Mouse (Mus musculus) heart, adult 2 months (tissue): ENCODE measurements at regions not wholly inside any gene's neighbourhood (a gene's known extent, or its start where the extent isn't known, plus 50 kb on each side); places are given as distances from the start of the nearest gene placed in this dataset.

Experiments used
- DNase-seq, 2 experiments: peaks; one replicate each; pipeline ENCODE4 v3.0.0; 2021
- H3K27ac ChIP-seq: fragments of 200-600 bp; 2 replicates; pipeline ENCODE4 v1.8.1; 2022
- H3K27me3 ChIP-seq: fragments of 200-500 bp; 2 replicates; pipeline ENCODE4 v1.6.1; 2012; ENCODE audit warnings: mild to moderate bottlenecking, low read length, inconsistent platforms, mixed read lengths; ENCODE audit not compliant: control insufficient read depth, insufficient read depth
- H3K36me3 ChIP-seq: fragments of 200-500 bp; 2 replicates; pipeline ENCODE4 v1.6.1; 2012; ENCODE audit warnings: low read length, inconsistent platforms; ENCODE audit not compliant: control insufficient read depth, insufficient read depth
- H3K4me1 ChIP-seq: fragments of 200-500 bp; 2 replicates; pipeline ENCODE4 v1.6.1; 2011; ENCODE audit warnings: low read length; ENCODE audit not compliant: control insufficient read depth, insufficient read depth
- H3K4me3 ChIP-seq: fragments of 200-600 bp; 2 replicates; pipeline ENCODE4 v1.8.1; 2022
- H3K79me2 ChIP-seq: fragments of 200-500 bp; replicated peaks from 2 replicates; pipeline ENCODE4 v1.6.1; 2012; ENCODE audit warnings: mild to moderate bottlenecking, inconsistent platforms, low read length, moderate library complexity, mixed read lengths; ENCODE audit not compliant: control insufficient read depth, insufficient read depth
- H3K9ac ChIP-seq: fragments of 200-500 bp; 2 replicates; pipeline ENCODE4 v1.6.1; 2012; ENCODE audit warnings: low read depth, mild to moderate bottlenecking, control low read depth, inconsistent platforms, low read length, mixed read lengths
- CTCF ChIP-seq: fragments of 200-600 bp; IDR thresholded peaks from 2 replicates; pipeline ENCODE4 v1.8.1; 2022; ENCODE audit warnings: antibody characterized with exemption, mild to moderate bottlenecking, moderate library complexity
- EP300 ChIP-seq: fragments of 200-500 bp; IDR thresholded peaks from 2 replicates; pipeline ENCODE4 v1.6.1; 2011; ENCODE audit warnings: low read depth, low read length, control low read depth; ENCODE audit not compliant: insufficient read depth
- POLR2A ChIP-seq: fragments of 200-500 bp; IDR thresholded peaks from 2 replicates; pipeline ENCODE4 v1.6.1; 2011; ENCODE audit warnings: mild to moderate bottlenecking, low read depth, low read length, control low read depth; ENCODE audit not compliant: insufficient read depth
- WGBS: fragments of 180-500 bp; shearing (Covaris S2); methylation state at CpG from one replicate; pipeline ENCODE4 v1.1.7; 2018; 5-methylcytosine and 5-hydroxymethylcytosine counted together
- intact Hi-C: fragments of 180-260 bp; cut with DNase I; formaldehyde crosslinking; loops from one replicate; pipeline ENCODE4 v1.15.1; 2025

GRCm38 (mm10) chr4:56630251-56630650 lies 109.6 kb upstream of the Gm26657 start:
- no peak for DNase-seq
- Histone ChIP-seq H3K36me3 (no peaks in the 10 kb centered on the region), H3K9ac (no peak overlapping the region), H3K4me1 (no peaks in the 10 kb centered on the region), H3K27me3 (no peaks in the 10 kb centered on the region), H3K4me3 (no peak overlapping the region), H3K27ac (no peak overlapping the region), H3K79me2 (no peaks in the 10 kb centered on the region)
- TF ChIP-seq POLR2A (no peak), EP300 (no peak), CTCF (no peak)
- WGBS = 68% methylated on average over 6 of the region's 6 CpGs
- intact Hi-C loops = no loop called here

DNA sequence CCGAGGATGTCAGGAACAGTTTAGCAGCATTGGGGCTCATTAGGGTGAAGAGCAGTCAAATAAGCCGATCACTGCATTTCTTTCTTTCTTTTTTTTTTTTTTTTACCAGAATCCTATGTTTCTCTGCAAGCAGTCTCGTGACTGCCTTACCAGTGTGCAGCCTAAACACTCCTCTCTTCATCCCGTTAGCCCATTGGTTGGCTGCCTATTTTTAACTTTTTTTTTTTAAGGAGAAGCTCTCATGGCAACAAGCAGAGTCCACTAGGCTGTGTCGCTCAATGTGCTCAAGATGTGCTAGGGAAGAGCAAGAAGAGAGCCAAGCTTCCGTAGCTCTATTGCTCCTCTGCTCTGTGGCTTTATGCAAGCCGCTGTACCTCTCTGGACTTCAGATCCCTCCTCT lies 112.7 kb upstream of the Gm26657 start:
- Histone ChIP-seq H3K4me1 (no peaks in the 10 kb centered on the region), H3K4me3 (no peak overlapping the region), H3K27me3 (no peaks in the 10 kb centered on the region), H3K9ac (no peak overlapping the region), H3K27ac (no peak overlapping the region), H3K36me3 (no peaks in the 10 kb centered on the region), H3K79me2 (no peaks in the 10 kb centered on the region)
- TF ChIP-seq EP300 = no peak
- no peak for TF ChIP-seq CTCF
- TF ChIP-seq POLR2A = no peak
- intact Hi-C loops = no loop called here
- no peak for DNase-seq
- 77% methylated on average over 7 of the region's 7 CpGs for WGBS

DNA sequence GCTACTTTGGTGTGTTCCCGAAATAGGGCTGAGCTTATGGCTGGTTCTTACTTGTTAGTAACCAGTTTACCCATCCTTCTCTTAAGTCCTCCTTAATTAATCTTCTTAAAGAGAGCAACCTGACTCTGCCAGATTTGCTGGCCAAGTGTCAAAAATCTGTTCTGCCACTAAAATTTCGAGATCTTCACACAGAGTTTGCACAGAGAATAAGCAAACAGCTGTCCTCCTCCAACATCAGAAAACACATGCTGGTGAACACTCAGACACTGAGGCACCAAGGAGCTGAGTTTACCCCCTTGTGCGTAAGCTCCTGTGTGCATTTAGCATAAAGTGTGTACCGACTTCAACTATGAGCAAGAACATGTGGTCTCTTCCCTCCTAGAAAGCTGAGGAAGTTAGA lies 118.1 kb upstream of the Gm26657 start:
- TF ChIP-seq EP300 (no peak), POLR2A (no peak), CTCF (no peak)

GRCm38 (mm10) chr4:56621356-56621755 lies 118.5 kb upstream of the Gm26657 start:
- H3K27ac ChIP-seq = no peak overlapping the region
- H3K36me3 ChIP-seq = no peaks in the 10 kb centered on the region
- intact Hi-C loops = no loop called here
- no peak overlapping the region for H3K4me3 ChIP-seq
- no peaks in the 10 kb centered on the region for H3K4me1 ChIP-seq
- no peak overlapping the region for H3K9ac ChIP-seq
- no peak for TF ChIP-seq POLR2A
- TF ChIP-seq EP300 = no peak
- TF ChIP-seq CTCF = no peak
- WGBS = 91% methylated on average over 1 of the region's 1 CpGs
- no peaks in the 10 kb centered on the region for H3K27me3 ChIP-seq
- H3K79me2 ChIP-seq = no peaks in the 10 kb centered on the region
- no peak for DNase-seq

More for the DNA sequence above, 118.1 kb upstream of the Gm26657 start:
- no peak overlapping the region for H3K4me3 ChIP-seq
- H3K4me1 ChIP-seq = no peaks in the 10 kb centered on the region
- WGBS = 80% methylated on average over 4 of the region's 4 CpGs
- DNase-seq = no peak
- no peaks in the 10 kb centered on the region for H3K36me3 ChIP-seq
- no peaks in the 10 kb centered on the region for H3K79me2 ChIP-seq
- H3K27me3 ChIP-seq = no peaks in the 10 kb centered on the region
- intact Hi-C loops = no loop called here
- no peak overlapping the region for H3K27ac ChIP-seq
- H3K9ac ChIP-seq = no peak overlapping the region

DNA sequence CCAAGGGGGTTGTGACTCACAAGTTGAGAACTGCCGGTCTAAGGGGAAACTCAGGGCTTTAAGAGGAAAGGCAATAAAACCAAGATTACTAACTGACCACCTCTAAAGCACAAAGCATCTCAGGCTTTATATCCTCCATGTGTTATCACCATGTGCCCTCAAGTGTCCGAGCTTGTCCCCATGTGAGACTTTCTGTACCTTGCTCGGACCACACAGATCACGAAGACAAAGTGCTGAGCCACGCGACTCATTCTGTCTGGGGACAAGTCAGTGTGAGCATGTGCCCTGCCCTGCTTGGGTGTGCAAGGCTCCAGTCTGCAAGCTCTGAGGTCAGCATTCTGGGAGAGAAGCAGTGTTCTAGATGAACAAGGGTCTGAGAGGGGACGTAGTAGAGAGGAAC lies 119.2 kb upstream of the Gm26657 start:
- no peaks in the 10 kb centered on the region for H3K27me3 ChIP-seq
- TF ChIP-seq CTCF (no peak), POLR2A (no peak), EP300 (no peak)
- H3K79me2 ChIP-seq = no peaks in the 10 kb centered on the region
- intact Hi-C loops = no loop called here
- DNase-seq = no peak
- H3K36me3 ChIP-seq = no peaks in the 10 kb centered on the region
- no peak overlapping the region for H3K9ac ChIP-seq
- no peak overlapping the region for H3K4me3 ChIP-seq
- H3K27ac ChIP-seq = no peak overlapping the region
- H3K4me1 ChIP-seq = no peaks in the 10 kb centered on the region
- 87% methylated on average over 7 of the region's 7 CpGs for WGBS

GRCm38 (mm10) chr4:56619803-56620202 lies 120.1 kb upstream of the Gm26657 start:
- Histone ChIP-seq H3K36me3 (no peaks in the 10 kb centered on the region), H3K4me3 (no peak overlapping the region), H3K27me3 (no peaks in the 10 kb centered on the region), H3K4me1 (no peaks in the 10 kb centered on the region), H3K9ac (no peak overlapping the region), H3K79me2 (no peaks in the 10 kb centered on the region), H3K27ac (no peak overlapping the region)
- DNase-seq = no peak
- intact Hi-C loops = no loop called here
- no peak for TF ChIP-seq CTCF
- TF ChIP-seq POLR2A = no peak
- no peak for TF ChIP-seq EP300

DNA sequence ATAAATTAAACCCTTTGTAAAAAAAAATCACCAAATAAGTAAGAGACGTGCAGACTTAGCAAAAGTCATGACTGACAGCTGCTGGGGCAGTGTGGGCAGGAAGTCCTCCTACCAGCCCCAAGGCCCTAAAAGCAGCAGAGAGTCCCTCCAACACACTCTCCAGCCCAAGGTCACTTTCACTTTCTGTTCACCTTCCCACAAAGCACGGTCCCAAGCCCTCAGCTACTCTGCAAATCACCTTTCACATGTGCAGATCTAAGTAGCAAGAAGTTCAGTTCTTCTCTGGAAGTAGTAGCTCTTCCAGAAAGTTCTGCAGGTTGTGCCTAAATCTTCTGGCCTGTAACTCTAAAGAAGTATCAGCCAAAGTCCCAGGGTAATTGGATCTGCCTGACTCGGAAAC lies 120.8 kb upstream of the Gm26657 start:
- no peak for DNase-seq
- intact Hi-C loops = no loop called here
- no peak for TF ChIP-seq CTCF
- no peak for TF ChIP-seq POLR2A
- TF ChIP-seq EP300 = no peak

More for the DNA sequence above, 120.8 kb upstream of the Gm26657 start:
- WGBS = 53% methylated on average over 3 of the region's 3 CpGs
- Histone ChIP-seq H3K36me3 (no peaks in the 10 kb centered on the region), H3K9ac (no peak overlapping the region), H3K79me2 (no peaks in the 10 kb centered on the region), H3K4me1 (no peaks in the 10 kb centered on the region), H3K27me3 (no peaks in the 10 kb centered on the region), H3K4me3 (no peak overlapping the region), H3K27ac (no peak overlapping the region)
